Mouse (Mus musculus): ENCODE results near the gene Gm11938. TPM values are rescaled to one million over a fixed set of nuclear protein-coding genes. Genes with fewer than 3 reads are reported as not detected.

The Gm11938 gene
- total RNA-seq (2023), result not detected in 4 replicates

GRCm38 (mm10) chr11:99603208-99603607, at the start of gene Gm11938:
Gene Gm11938 (minus strand): TSS chr11:99603308.

GRCm38 (mm10) chr11:99650136-99650535, 47.0 kb upstream of the Gm11938 start, which contains the start of gene Gm11555:
Gene Gm11555 (minus strand): TSS chr11:99650236.

GRCm38 (mm10) chr11:99643635-99644139, 40.6 kb upstream of the Gm11938 start, which contains the start of gene Krtap4-7:
Gene Krtap4-7 (minus strand): TSS chr11:99644089.

GRCm38 (mm10) chr11:99634653-99635134, 31.6 kb upstream of the Gm11938 start, which contains the start of gene Krtap4-2:
Gene Krtap4-2 (minus strand): TSS chr11:99635084.

GRCm38 (mm10) chr11:99628138-99628537, 25.0 kb upstream of the Gm11938 start, which contains the start of gene Krtap4-1:
Gene Krtap4-1 (minus strand): TSS chr11:99628238.

GRCm38 (mm10) chr11:99620335-99620734, 17.2 kb upstream of the Gm11938 start, which contains the start of gene Gm11562:
Gene Gm11562 (minus strand): TSS chr11:99620435.

GRCm38 (mm10) chr11:99614796-99615363, 11.8 kb upstream of the Gm11938 start, which contains the start of gene Krtap2-4:
Gene Krtap2-4 (minus strand): TSS chr11:99614846.

GRCm38 (mm10) chr11:99610089-99610488, 7.0 kb upstream of the Gm11938 start, which contains the start of gene Gm11937:
Gene Gm11937 (minus strand): TSS chr11:99610189.

GRCm38 (mm10) chr11:99597742-99598141, 5.4 kb downstream of the Gm11938 start, which contains the start of gene Krtap9-3:
Gene Krtap9-3 (minus strand): TSS chr11:99598105.

GRCm38 (mm10) chr11:99590981-99591380, 12.1 kb downstream of the Gm11938 start, which contains the start of gene Krtap1-3:
Gene Krtap1-3 (minus strand): TSS chr11:99591339.

GRCm38 (mm10) chr11:99583245-99583704, 19.8 kb downstream of the Gm11938 start, which contains the start of gene Krtap1-4:
Gene Krtap1-4 (minus strand): TSS chr11:99583654.

GRCm38 (mm10) chr11:99580636-99581035, 22.5 kb downstream of the Gm11938 start, which contains the start of gene Krtap1-5:
Gene Krtap1-5 (minus strand): TSS chr11:99581016.

GRCm38 (mm10) chr11:99566530-99566929, 36.6 kb downstream of the Gm11938 start, which contains the start of gene Krtap3-1:
Gene Krtap3-1 (minus strand): TSS chr11:99566630.

GRCm38 (mm10) chr11:99559366-99559765, 43.7 kb downstream of the Gm11938 start, which contains the start of gene Gm11939:
Gene Gm11939 (minus strand): TSS chr11:99559466.

GRCm38 (mm10) chr11:99556753-99557152, 46.4 kb downstream of the Gm11938 start, which contains the start of gene Krtap3-2:
Gene Krtap3-2 (minus strand): TSS chr11:99556853.

Other genes with a start within 250 kb of the Gm11938 start
- gene Krt28, start 228.4 kb downstream of the Gm11938 start, total RNA-seq (2023), result not detected in 4 replicates
- gene Krt10, start 213.9 kb downstream of the Gm11938 start, total RNA-seq (2023), result 2.1 to 3.6 TPM (median 2.4 TPM) in 4 replicates
- gene Krt12, start 181.0 kb downstream of the Gm11938 start, total RNA-seq (2023), result not detected in 4 replicates
- gene Krt20, start 165.2 kb downstream of the Gm11938 start, total RNA-seq (2023), result not detected in 4 replicates
- gene Krt23, start 110.2 kb downstream of the Gm11938 start, total RNA-seq (2023), result not detected in 4 replicates
- not detected in 4 replicates for gene Krt39, start 82.0 kb downstream of the Gm11938 start, total RNA-seq (2023)
- gene Krt40, start 60.1 kb downstream of the Gm11938 start, total RNA-seq (2023), result not detected in 4 replicates
- not detected in 4 replicates for gene Krtap3-3, start 52.4 kb downstream of the Gm11938 start, total RNA-seq (2023)
- not detected in 4 replicates for gene Krtap3-2, start 46.5 kb downstream of the Gm11938 start, total RNA-seq (2023)
- not detected in 4 replicates for gene Gm11939, start 43.8 kb downstream of the Gm11938 start, total RNA-seq (2023)
- gene Krtap3-1, start 36.7 kb downstream of the Gm11938 start, total RNA-seq (2023), result not detected in 4 replicates
- gene Krtap1-5, start 22.3 kb downstream of the Gm11938 start, total RNA-seq (2023), result not detected in 4 replicates
- not detected in 4 replicates for gene Krtap1-4, start 19.7 kb downstream of the Gm11938 start, total RNA-seq (2023)
- gene Krtap1-3, start 12.0 kb downstream of the Gm11938 start, total RNA-seq (2023), result not detected in 4 replicates
- gene Krtap9-3, start 5.2 kb downstream of the Gm11938 start, total RNA-seq (2023), result not detected in 4 replicates
- gene Gm11937, start 6.9 kb upstream of the Gm11938 start, total RNA-seq (2023), result not detected in 4 replicates
- not detected in 4 replicates for gene Krtap2-4, start 11.5 kb upstream of the Gm11938 start, total RNA-seq (2023)
- not detected in 4 replicates for gene Gm11562, start 17.1 kb upstream of the Gm11938 start, total RNA-seq (2023)
- not detected in 4 replicates for gene Krtap4-1, start 24.9 kb upstream of the Gm11938 start, total RNA-seq (2023)
- not detected in 4 replicates for gene Krtap4-2, start 31.8 kb upstream of the Gm11938 start, total RNA-seq (2023)
- not detected in 4 replicates for gene Krtap4-7, start 40.8 kb upstream of the Gm11938 start, total RNA-seq (2023)
- not detected in 4 replicates for gene Gm11555, start 46.9 kb upstream of the Gm11938 start, total RNA-seq (2023)
- not detected in 4 replicates for gene Gm11563, start 55.7 kb upstream of the Gm11938 start, total RNA-seq (2023)
- not detected in 4 replicates for gene Krtap4-6, start 62.7 kb upstream of the Gm11938 start, total RNA-seq (2023)
- gene Gm14190, start 87.4 kb upstream of the Gm11938 start, total RNA-seq (2023), result not detected in 4 replicates
- gene Gm14180, start 131.0 kb upstream of the Gm11938 start, total RNA-seq (2023), result not detected in 4 replicates
- gene Gm11595, start 169.6 kb upstream of the Gm11938 start, total RNA-seq (2023), result not detected in 4 replicates
- not detected in 4 replicates for gene Krtap4-8, start 177.4 kb upstream of the Gm11938 start, total RNA-seq (2023)
- gene Krtap4-9, start 181.9 kb upstream of the Gm11938 start, total RNA-seq (2023), result not detected in 4 replicates
- not detected in 4 replicates for gene Gm11596, start 190.2 kb upstream of the Gm11938 start, total RNA-seq (2023)
- not detected in 4 replicates for gene Gm11569, start 195.6 kb upstream of the Gm11938 start, total RNA-seq (2023)
- gene Gm11554, start 201.1 kb upstream of the Gm11938 start, total RNA-seq (2023), result not detected in 4 replicates
- gene Krtap4-13, start 206.6 kb upstream of the Gm11938 start, total RNA-seq (2023), result not detected in 4 replicates
- gene Gm11564, start 212.4 kb upstream of the Gm11938 start, total RNA-seq (2023), result not detected in 4 replicates
- gene 2300003K06Rik, start 234.8 kb upstream of the Gm11938 start, total RNA-seq (2023), result not detected in 4 replicates
- not detected in 4 replicates for gene Krtap4-16, start 248.3 kb upstream of the Gm11938 start, total RNA-seq (2023)

All from B cell, adult 62 days (primary cell).